Mouse (Mus musculus) left cerebral cortex, postnatal 25 days (tissue): ENCODE measurements around the gene Mis18a. TPM values are rescaled to one million over a fixed set of nuclear protein-coding genes. Genes with fewer than 3 reads are reported as not detected.

Experiments used
- total RNA-seq, 2 experiments: library from RNA; stranded (reverse); gene quantifications; 2 replicates each; pipeline ENCODE4 v1.2.3; 2021

Gene Mis18a
- total RNA-seq, 2 experiments from 2014 or later = 7.6 to 8.1 TPM

Other genes with a start within 250 kb of the Mis18a start
- under 1 TPM in 1 of 2 experiments, not detected in 1; 0.87 TPM for gene Mrap, start 10.8 kb upstream of the Mis18a start, total RNA-seq
- gene Urb1, start 83.0 kb upstream of the Mis18a start, total RNA-seq = 10 to 100 TPM; 13.7 to 14.4 TPM
- 1 to 10 TPM; 1.6 to 1.8 TPM for gene Eva1c, start 99.3 kb upstream of the Mis18a start, total RNA-seq
- 10 to 100 TPM; 40.0 to 42.4 TPM for gene Cfap298, start 207.7 kb upstream of the Mis18a start, total RNA-seq